Mouse (Mus musculus): Measurements from ENCODE around the gene Cradd. TPM values are rescaled to one million over a fixed set of nuclear protein-coding genes. Genes with fewer than 3 reads are reported as not detected.

Cradd gene
- total RNA-seq, 2 experiments from 2014 or later: 13.5 to 14.3 TPM

- no peak for DNase-seq (ENCODE audit: low spot score in 2 of 2)
These were observed 13.0 kb upstream of the Cradd start for GRCm38 (mm10) chr10:95336781-95337544.

GRCm38 (mm10) chr10:95334826-95335225, 10.9 kb upstream of the Cradd start:
- DNase-seq (ENCODE audit: low spot score in 2 of 2): no peak

DNA sequence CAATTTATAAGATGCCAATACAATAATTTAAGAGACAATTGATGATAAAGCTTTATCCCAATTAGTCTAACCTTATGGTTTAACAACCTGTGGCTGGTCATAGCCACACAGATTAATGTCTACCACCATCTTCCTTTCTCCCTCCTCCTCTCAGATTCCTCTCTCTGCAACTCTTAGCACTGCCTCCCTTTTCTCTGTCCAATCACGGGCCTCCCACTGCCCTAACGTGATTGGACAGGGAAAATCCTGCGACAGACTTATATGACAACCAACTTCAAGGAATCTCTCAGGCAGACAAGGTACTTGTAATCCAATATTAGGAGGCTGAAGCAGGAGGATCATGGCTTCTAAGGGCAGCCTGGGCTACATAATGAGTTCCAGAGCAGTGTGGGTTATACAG, 8.7 kb upstream of the Cradd start:
- DNase-seq (ENCODE audit: low spot score in 2 of 2): no peak

GRCm38 (mm10) chr10:95330375-95331363, 6.7 kb upstream of the Cradd start:
- no peak for DNase-seq (ENCODE audit: low spot score in 2 of 2)

GRCm38 (mm10) chr10:95329884-95330283, 6.0 kb upstream of the Cradd start:
- DNase-seq (ENCODE audit: low spot score in 2 of 2): no peak

- no peak for DNase-seq (ENCODE audit: low spot score in 2 of 2)
These were observed 322 bp upstream of the Cradd start for GRCm38 (mm10) chr10:95324278-95324631.

GRCm38 (mm10) chr10:95322076-95323070, 1.6 kb downstream of the Cradd start:
- peak in 1 of 2 experiments; percentile 63 for DNase-seq (ENCODE audit: low spot score in 2 of 2)

GRCm38 (mm10) chr10:95319001-95319400, 4.9 kb downstream of the Cradd start:
- no peak for DNase-seq (ENCODE audit: low spot score in 2 of 2)

DNA sequence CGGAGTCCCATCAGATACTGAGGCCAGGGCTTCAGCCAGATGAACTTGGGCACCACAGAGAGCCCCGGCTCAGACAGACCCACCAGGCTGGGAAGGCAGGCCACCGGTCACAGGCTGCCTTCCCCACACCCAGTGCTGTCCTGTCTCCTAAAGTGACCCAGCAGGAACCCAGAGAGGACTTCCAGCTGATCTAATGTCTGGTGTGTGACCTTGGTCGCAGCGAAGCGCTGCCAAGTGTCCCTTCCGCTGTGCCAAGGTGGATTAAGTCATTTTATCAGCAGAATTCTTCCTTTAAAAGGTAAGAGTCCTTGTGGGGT, 5.6 kb downstream of the Cradd start:
- DNase-seq (ENCODE audit: low spot score in 2 of 2): no peak

- DNase-seq (ENCODE audit: low spot score in 2 of 2): no peak
These were observed 6.1 kb downstream of the Cradd start for GRCm38 (mm10) chr10:95317581-95318391.

DNA sequence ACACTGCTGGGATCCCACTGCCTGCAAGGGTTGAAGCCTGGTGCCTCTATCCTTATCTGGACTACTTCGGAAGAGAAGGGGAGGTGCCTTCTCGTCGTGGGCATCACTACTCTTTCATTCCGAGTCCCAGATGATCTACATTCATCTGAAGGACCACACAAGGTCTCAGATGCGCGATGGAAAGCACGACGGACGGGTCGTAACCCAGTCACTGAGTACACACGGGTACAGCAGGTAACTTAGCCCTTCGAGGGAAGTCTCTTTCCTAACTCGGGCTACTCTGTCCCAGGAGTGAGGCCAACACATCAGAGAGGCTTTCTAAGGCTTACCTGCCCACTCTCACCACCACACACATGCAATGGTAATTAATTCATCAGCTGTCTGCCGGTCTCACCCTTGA, 6.8 kb downstream of the Cradd start:
- no peak for DNase-seq (ENCODE audit: low spot score in 2 of 2)

DNA sequence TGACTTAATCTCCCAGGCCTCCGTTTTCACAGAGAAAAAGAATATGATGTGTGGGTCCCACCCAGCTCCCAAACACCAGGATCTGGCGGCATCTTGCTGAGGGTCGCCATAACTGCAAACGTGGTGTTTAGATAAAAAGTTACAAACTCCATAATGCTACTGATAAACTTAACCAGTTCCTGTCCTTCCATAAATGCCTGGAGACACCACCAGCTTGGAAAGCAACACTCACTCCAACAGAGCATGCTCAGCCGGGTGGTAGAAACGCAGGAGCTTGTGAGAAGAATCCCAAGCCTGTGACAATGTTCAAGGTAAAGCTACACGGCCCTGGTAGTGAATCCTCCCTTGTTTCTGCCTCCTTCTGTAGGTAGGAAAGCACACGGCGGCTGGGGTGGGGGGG, 7.3 kb downstream of the Cradd start:
- no peak for DNase-seq (ENCODE audit: low spot score in 2 of 2)

DNA sequence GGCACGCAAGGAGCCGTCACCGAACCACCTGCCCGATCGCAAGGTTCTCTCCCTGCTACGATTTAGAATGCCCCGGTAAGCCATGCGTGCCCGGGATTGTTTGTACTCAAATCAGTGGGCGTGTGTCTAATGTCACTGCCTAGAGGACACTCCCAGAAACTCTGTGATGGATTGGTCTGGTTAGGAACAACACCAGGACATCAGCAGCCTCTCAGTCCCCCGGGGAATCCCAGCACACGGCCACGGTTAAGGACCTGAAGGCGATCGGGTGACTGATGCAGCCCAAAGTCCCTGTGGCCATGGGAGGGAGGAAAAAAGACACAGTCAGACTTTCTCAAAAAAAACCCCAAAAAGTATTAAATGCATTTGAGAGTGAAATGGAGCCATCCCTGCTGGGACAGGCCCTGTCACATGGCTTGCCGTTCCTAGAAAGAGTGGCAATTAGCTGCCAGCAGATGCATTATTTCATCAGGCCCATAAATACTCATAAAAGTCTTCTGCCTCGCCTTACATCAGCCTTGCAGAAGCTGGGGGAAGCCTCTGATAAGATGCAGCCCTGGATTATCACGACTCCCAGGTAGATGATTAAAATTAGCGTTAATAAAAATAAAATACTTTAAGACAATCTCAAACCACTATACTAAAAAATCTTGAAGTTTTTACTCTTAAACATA, 8.0 kb downstream of the Cradd start:
- no peak for DNase-seq (ENCODE audit: low spot score in 2 of 2)

- DNase-seq (ENCODE audit: low spot score in 2 of 2): no peak
These were observed 8.6 kb downstream of the Cradd start for GRCm38 (mm10) chr10:95315321-95315720.

- DNase-seq (ENCODE audit: low spot score in 2 of 2): no peak
These were observed 9.9 kb downstream of the Cradd start for GRCm38 (mm10) chr10:95314019-95314418.

GRCm38 (mm10) chr10:95313524-95313923, 10.4 kb downstream of the Cradd start:
- no peak for DNase-seq (ENCODE audit: low spot score in 2 of 2)

DNA sequence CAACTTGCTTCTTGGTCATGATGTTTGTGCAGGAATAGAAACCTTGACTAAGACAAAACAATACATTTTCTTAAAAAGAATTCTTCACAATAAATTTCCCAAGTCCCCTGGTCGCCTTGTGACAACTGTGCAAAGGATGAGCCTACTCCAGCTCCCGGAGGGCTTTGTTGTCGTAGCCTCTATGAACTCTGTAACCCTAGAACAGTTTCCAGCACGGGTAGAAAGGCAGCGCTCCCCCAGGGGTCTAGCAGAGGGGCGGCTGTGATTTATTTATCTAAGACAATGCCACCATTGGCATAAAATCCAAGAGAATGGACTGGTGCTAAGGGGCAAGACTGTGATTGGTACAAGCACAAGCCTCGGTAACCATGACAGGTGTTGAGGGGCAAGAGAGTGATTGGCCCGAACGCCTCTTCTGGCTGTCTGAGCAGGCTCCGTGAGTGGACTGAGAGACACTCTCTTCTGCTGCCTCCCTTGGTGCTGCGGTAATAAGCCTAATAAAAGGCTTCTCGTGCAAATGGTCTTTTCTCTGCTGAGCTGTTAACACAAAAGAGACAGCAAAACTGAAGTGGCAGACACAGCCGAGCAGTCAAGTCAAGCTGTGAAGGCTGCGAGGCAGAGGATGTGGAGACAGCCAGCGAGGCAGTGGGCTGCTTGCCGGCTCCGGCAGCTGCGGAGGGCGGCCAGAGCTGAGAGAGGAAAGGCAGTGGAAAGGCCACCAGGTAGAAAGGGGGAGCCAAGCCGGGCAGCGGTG, 13.1 kb downstream of the Cradd start:
- DNase-seq (ENCODE audit: low spot score in 2 of 2): no peak

GRCm38 (mm10) chr10:95309412-95310322, 14.3 kb downstream of the Cradd start:
- DNase-seq (ENCODE audit: low spot score in 2 of 2): no peak

Measured in gastrocnemius, postnatal 4 days (tissue).